Mouse (Mus musculus): ENCODE results near the gene Hacd3. TPM values are rescaled to one million over a fixed set of nuclear protein-coding genes. Genes with fewer than 3 reads are reported as not detected.
"Not testable (repeated sequence)": the region's sequence is repeated elsewhere in the genome, so short reads cannot be mapped to it uniquely, and the experiment has no call there.

Gene Hacd3
- polyA plus RNA-seq (2012; ENCODE audit: insufficient read depth, insufficient read length, missing spikeins) = 16.4 and 16.9 TPM in 2 replicates

DNA sequence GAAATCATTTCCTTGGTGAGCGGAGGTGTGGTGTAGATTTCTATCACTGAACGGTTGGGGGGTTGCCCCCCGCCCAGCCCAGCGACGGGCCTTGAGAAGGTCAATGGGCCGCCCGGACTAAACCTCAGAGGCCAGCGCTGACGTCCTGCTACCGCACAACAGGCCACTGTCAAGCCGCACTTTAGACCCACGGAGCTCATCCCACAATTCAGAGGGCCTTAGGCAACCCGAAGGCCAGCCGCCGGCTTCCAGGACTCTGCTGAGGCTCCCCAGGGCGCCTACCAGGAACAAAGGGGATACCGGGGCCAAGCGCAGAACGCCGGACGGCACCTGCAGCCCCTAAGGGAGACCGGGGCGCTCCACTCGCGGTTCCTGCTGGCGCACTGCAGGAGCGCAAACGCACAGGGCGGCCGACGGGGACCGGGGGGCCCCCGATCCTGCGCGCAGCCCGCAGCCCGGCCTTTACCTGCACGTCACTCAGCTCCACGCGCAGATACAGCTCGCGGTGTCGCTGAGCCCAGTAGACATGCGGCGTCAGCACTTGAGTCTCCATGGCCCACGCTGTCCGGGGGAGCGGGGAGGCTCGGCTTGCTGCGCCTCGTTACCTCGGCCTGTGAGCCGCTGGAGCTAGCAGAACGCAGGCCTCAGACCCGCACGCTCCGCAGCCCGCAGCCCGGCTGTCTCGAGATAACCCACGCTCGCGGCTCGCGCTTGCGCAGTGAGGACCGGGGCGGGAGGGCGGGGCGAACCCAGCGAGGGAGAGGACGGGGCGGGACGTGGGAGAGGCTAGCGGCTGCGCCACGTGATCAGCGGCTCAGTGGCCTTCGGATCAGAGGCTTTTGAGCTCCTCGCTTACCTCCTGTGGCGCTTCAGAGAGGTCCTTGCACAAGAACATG, at the start of gene Hacd3:
Hacd3 (minus strand) TSS at position 703 of the 896 bp plus-strand sequence.
- Histone ChIP-seq H3K27ac (replicated peaks; ENCODE audit: low read depth, low read length) (peak within 1 kb of the TSS; percentile 88), H3K4me1 (ENCODE audit: control insufficient read depth, insufficient read depth, insufficient read length, low read length) (peaks cover 5% of the 10 kb centered on the region), H3K4me3 (ENCODE audit: insufficient read depth, low read depth, low read length) (peak within 1 kb of the TSS; percentile 97)

DNA sequence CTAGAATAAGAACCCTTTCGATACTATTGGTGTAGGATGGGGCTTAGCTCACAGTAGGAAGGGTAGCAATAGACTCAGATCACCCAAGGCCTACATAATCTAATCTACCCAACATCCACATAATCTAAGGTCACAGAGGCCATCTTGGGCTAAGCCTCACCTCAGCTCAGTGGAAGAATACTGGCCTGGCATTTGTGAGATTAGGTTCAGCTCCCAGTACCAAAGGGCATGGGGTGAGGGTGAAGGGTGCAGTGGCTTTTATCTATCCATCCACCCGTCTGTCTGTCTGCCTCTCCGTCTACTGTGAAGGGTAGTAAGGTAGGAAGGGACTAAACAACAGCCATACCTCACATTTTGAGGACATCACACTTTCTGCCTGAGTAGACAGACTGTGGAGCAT, 49.1 kb upstream of the Hacd3 start:
- Histone ChIP-seq H3K4me1 (ENCODE audit: control insufficient read depth, insufficient read depth, insufficient read length, low read length) (no peaks in the 10 kb centered on the region), H3K27ac (replicated peaks; ENCODE audit: low read depth, low read length) (no peak overlapping the region), H3K4me3 (ENCODE audit: insufficient read depth, low read depth, low read length) (no peak overlapping the region)

DNA sequence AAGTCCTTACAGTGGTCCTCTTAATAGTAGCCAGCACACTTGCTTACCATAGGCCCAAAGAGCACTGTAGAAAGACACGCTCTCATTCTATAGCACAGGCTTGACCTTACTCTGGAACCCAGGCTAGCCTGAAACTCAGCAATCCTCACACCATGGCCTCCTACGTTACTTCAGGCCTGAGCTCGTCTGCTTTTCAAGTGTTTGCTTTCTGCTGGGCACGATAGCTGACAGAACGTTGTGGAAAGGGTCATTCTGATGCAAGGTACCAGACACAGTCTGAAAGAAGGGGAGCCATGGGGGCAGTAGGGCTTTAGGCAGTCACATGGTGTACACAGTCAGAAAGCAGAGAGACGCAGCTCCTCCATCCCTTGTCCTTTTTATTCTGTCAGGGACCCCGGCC, 42.8 kb upstream of the Hacd3 start:
- no peaks in the 10 kb centered on the region for H3K4me1 ChIP-seq (ENCODE audit: control insufficient read depth, insufficient read depth, insufficient read length, low read length)
- no peak overlapping the region for H3K27ac ChIP-seq (replicated peaks; ENCODE audit: low read depth, low read length)
- H3K4me3 ChIP-seq (ENCODE audit: insufficient read depth, low read depth, low read length) = no peak overlapping the region

DNA sequence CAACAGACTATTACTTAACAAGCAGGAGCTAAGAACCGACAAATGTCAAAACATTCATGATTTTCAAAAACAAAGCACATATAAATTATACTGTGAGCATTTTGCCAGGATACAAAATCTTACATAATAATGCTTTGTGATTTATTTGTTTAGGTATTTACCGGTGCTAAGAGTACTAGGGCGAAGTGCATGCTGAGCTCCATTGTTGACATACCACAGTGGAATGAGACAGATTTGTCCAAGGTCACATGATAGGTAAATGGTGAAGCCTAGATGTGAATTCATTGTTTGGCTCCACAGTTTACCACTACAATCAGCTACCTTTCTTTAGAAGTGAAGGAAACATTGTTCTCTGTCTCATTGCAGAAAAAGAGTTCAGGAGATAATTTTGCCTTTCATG, 29.5 kb upstream of the Hacd3 start:
- Histone ChIP-seq H3K4me3 (ENCODE audit: insufficient read depth, low read depth, low read length) (no peak overlapping the region), H3K27ac (replicated peaks; ENCODE audit: low read depth, low read length) (no peak overlapping the region), H3K4me1 (ENCODE audit: control insufficient read depth, insufficient read depth, insufficient read length, low read length) (no peaks in the 10 kb centered on the region)

DNA sequence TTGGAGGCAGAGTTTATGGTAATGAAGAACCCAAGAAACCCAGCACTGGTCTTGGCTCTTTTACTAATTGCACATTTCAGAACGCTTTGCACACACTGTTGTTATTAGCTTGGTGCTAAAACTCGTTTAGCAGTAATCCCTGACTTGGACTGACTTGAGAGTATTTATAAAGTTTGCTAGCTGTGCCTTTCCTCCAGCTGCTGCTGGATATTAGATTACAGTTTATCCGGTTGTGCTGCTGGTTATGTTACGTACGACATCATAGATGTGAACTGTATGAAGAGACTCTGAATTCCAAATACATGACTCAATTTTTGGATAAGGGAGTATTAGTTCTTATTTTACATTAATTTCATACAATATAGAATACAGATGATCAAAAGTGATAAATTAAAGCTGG, 27.9 kb upstream of the Hacd3 start:
- no peak overlapping the region for H3K4me3 ChIP-seq (ENCODE audit: insufficient read depth, low read depth, low read length)
- no peak overlapping the region for H3K27ac ChIP-seq (replicated peaks; ENCODE audit: low read depth, low read length)
- H3K4me1 ChIP-seq (ENCODE audit: control insufficient read depth, insufficient read depth, insufficient read length, low read length) = no peaks in the 10 kb centered on the region

GRCm38 (mm10) chr9:65046993-65047392, 25.5 kb upstream of the Hacd3 start:
- H3K4me3 ChIP-seq (ENCODE audit: insufficient read depth, low read depth, low read length) = no peak overlapping the region
- no peaks in the 10 kb centered on the region for H3K4me1 ChIP-seq (ENCODE audit: control insufficient read depth, insufficient read depth, insufficient read length, low read length)
- H3K27ac ChIP-seq (replicated peaks; ENCODE audit: low read depth, low read length) = no peak overlapping the region

GRCm38 (mm10) chr9:65041430-65041829, 19.9 kb upstream of the Hacd3 start:
- H3K27ac ChIP-seq (replicated peaks; ENCODE audit: low read depth, low read length) = no peak overlapping the region
- peaks cover 4% of the 10 kb centered on the region for H3K4me1 ChIP-seq (ENCODE audit: control insufficient read depth, insufficient read depth, insufficient read length, low read length)
- no peak overlapping the region for H3K4me3 ChIP-seq (ENCODE audit: insufficient read depth, low read depth, low read length)

DNA sequence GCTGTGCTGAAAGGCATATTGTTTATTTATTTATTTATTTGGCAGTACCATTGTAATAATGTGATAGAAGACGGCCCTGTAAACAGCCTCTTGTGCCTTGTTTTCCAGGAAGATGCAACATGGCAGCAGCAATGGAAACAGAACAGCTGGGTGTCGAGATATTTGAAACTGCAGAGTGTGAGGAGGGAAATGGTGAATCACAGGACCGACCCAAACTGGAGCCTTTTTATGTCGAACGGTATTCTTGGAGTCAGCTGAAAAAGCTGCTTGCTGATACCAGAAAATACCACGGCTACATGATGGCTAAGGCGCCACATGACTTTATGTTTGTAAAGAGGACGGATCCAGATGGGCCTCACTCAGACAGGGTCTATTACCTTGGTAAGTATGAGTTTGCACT, 15.4 kb upstream of the Hacd3 start:
- Histone ChIP-seq H3K27ac (replicated peaks; ENCODE audit: low read depth, low read length) (peak overlapping the region; percentile 45), H3K4me3 (ENCODE audit: insufficient read depth, low read depth, low read length) (no peak overlapping the region)

GRCm38 (mm10) chr9:65036456-65036855, 15.0 kb upstream of the Hacd3 start:
- Histone ChIP-seq H3K4me3 (ENCODE audit: insufficient read depth, low read depth, low read length) (no peak overlapping the region), H3K27ac (replicated peaks; ENCODE audit: low read depth, low read length) (no peak overlapping the region), H3K4me1 (ENCODE audit: control insufficient read depth, insufficient read depth, insufficient read length, low read length) (peaks cover 7% of the 10 kb centered on the region)

More for the DNA sequence above, 15.4 kb upstream of the Hacd3 start:
- H3K4me1 ChIP-seq (ENCODE audit: control insufficient read depth, insufficient read depth, insufficient read length, low read length) = peaks cover 7% of the 10 kb centered on the region

- peaks cover 7% of the 10 kb centered on the region for H3K4me1 ChIP-seq (ENCODE audit: control insufficient read depth, insufficient read depth, insufficient read length, low read length)
- peak within 1 kb of the TSS; percentile 94 for H3K27ac ChIP-seq (replicated peaks; ENCODE audit: low read depth, low read length)
- H3K4me3 ChIP-seq (ENCODE audit: insufficient read depth, low read depth, low read length) = peak within 1 kb of the TSS; percentile 94
Measured at GRCm38 (mm10) chr9:65032269-65033108, 11.0 kb upstream of the Hacd3 start, which contains the start of gene Dpp8. Gene Dpp8, plus strand, starts transcription at chr9:65032414.

- peak overlapping the region; percentile 27; the same call in 1 of the 2 replicates for H3K4me3 ChIP-seq (ENCODE audit: insufficient read depth, low read depth, low read length)
- peak overlapping the region; percentile 45 for H3K27ac ChIP-seq (replicated peaks; ENCODE audit: low read depth, low read length)
- peaks cover 5% of the 10 kb centered on the region for H3K4me1 ChIP-seq (ENCODE audit: control insufficient read depth, insufficient read depth, insufficient read length, low read length)
Measured at GRCm38 (mm10) chr9:65031894-65032268, 10.4 kb upstream of the Hacd3 start.

- not testable (repeated sequence) for H3K4me3 ChIP-seq (ENCODE audit: insufficient read depth, low read depth, low read length); H3K27ac ChIP-seq (replicated peaks; ENCODE audit: low read depth, low read length); H3K4me1 ChIP-seq (ENCODE audit: control insufficient read depth, insufficient read depth, insufficient read length, low read length)
Measured at GRCm38 (mm10) chr9:65031355-65031754, 9.9 kb upstream of the Hacd3 start.

DNA sequence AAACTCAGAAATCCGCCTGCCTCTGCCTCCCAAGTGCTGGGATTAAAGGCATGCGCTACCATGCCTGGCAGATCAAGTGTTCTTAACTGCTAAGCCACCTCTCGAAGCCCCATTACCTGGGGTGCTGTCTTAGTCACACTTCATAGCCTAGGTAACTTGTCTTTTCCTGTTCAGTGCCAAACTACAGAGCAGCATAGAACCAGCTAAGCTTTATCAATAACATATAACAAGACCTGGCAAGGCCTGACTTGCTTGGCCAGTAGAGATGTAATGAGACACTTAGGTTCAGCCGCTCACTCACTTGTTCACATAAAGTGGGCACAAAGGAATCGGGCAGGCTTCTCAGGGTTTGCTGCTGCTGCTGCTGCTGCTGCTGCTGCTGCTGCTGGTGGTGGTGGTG, 6.8 kb upstream of the Hacd3 start:
- H3K27ac ChIP-seq (replicated peaks; ENCODE audit: low read depth, low read length) = no peak overlapping the region
- H3K4me1 ChIP-seq (ENCODE audit: control insufficient read depth, insufficient read depth, insufficient read length, low read length) = no peaks in the 10 kb centered on the region; the same call in 1 of the 2 replicates
- H3K4me3 ChIP-seq (ENCODE audit: insufficient read depth, low read depth, low read length) = no peak overlapping the region

DNA sequence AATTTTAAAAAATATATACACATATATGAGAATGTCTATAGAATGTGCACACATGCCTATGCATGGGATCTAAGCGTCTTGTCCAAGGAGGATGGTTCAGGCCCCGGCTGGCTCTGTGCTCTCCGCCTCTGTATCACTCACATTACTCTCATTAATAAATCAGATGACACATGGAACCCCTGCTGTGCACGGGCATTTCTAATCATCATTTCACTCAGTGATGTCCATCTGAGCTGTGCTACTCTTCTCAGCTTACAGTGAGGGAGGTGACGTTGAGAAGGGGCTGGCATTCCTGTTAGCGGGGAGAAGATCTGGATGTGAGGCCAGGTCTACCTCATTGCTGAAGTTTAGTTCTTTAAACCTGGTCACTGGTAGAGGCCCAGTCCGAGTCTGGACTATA, 5.7 kb upstream of the Hacd3 start:
- no peak overlapping the region for H3K4me3 ChIP-seq (ENCODE audit: insufficient read depth, low read depth, low read length)
- no peak overlapping the region for H3K27ac ChIP-seq (replicated peaks; ENCODE audit: low read depth, low read length)
- H3K4me1 ChIP-seq (ENCODE audit: control insufficient read depth, insufficient read depth, insufficient read length, low read length) = no peaks in the 10 kb centered on the region

DNA sequence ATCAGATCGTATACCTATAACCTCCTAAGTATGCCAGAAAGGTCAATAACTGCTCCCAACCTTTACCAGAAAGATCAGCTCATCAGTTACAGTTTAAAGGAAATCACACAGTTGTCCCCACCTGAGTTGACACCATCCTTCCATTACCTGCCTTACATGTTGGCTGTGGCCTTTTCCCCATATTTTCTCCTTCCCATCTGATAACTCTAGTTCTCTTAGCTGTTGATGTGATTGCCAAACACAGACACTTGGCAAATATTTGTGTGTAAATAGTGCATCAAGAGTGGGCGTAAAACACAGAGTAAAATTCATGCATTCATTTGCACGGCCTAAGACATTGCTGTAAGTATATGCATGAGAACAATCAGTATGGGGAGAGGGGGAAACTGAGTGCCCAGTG, 2.0 kb upstream of the Hacd3 start:
- Histone ChIP-seq H3K27ac (replicated peaks; ENCODE audit: low read depth, low read length) (no peak overlapping the region), H3K4me1 (ENCODE audit: control insufficient read depth, insufficient read depth, insufficient read length, low read length) (peaks cover 3% of the 10 kb centered on the region; the same call in 1 of the 2 replicates), H3K4me3 (ENCODE audit: insufficient read depth, low read depth, low read length) (no peak overlapping the region)
